Mouse (Mus musculus): ENCODE measurements around the gene Rtl3. TPM values are rescaled to one million over a fixed set of nuclear protein-coding genes. Genes with fewer than 3 reads are reported as not detected.
A peak's percentile ranks its signal among the peaks of the same experiment; 100 is the strongest.

Gene Rtl3
- polyA plus RNA-seq (2015; fragmentation: Nextera tagmentation; extraction: Ambion mirVana): 70.1 and 78.5 TPM in 2 replicates

DNA sequence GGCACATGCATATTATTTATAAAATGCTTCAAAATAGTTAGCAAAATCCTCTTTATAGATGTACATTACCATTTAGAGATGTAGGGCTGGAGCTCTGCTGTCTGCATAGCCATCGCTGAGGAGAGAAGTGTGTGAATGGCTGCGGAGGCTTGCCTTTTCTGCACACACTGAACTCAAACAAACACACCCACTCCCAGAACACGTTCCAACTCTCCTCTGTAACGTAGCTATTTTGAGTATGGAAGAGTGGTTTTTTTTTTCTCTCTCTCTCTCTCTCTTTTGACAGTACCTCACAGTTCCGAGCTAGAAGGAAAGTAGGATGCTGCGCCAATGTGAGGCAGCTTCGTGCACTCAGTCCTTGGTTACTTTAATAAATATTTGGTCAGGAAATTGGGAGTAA lies at the start of gene Rtl3:
Gene Rtl3 (minus strand): TSS at position 236 of the 400 bp plus-strand sequence.
- peak within 1 kb of the TSS; percentile 28 for H3K4me3 ChIP-seq
- no peaks in the 10 kb centered on the region for H3K27me3 ChIP-seq
- peak within 1 kb of the TSS; percentile 46 for H3K4me2 ChIP-seq (replicated peaks)
- 0 out of 2 replicates have a peak, but pooled peaks cover 11% of the 10 kb centered on the region for H3K36me3 ChIP-seq
- H3K27ac ChIP-seq: peak within 1 kb of the TSS; percentile 70
- peak within 1 kb of the TSS; percentile 19; the same call in 1 of the 2 replicates for H3K9ac ChIP-seq
- H3K4me1 ChIP-seq: peaks cover 5% of the 10 kb centered on the region; the same call in 1 of the 2 replicates
- peak; percentile 66; the same call in 1 of the 2 replicates for ATAC-seq (ENCODE audit: low FRiP score, low read depth)
- peaks cover 11% of the 10 kb centered on the region; the same call in 1 of the 2 replicates for H3K9me3 ChIP-seq
- WGBS: 51% methylated on average over 7 of the region's 7 CpGs

DNA sequence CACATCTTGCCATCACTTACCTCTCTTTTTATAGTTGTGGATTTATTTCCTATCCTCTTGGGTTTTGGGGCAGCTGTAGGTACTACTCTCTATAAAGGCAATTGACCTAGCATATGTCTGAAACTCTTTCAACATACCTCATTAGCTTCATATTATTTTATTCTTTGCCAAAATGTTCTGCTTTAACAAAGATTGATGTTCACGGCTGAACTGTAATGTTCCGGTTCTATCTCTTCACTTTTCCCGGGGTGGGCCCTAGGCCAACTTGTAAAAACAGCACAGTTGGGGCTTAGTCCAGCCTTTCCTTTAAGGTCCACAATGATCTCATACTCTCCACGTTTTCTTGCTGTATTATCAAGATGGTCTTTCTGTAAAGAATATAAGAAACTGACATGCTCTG lies 31.9 kb upstream of the Rtl3 start:
- Histone ChIP-seq H3K27me3 (no peaks in the 10 kb centered on the region), H3K4me1 (0 out of 2 replicates have a peak, but pooled peaks cover 9% of the 10 kb centered on the region), H3K27ac (peak overlapping the region; percentile 44; the same call in 1 of the 2 replicates), H3K4me2 (replicated peaks) (no peak overlapping the region), H3K9ac (no peak overlapping the region), H3K4me3 (no peak overlapping the region), H3K36me3 (no peaks in the 10 kb centered on the region), H3K9me3 (no peaks in the 10 kb centered on the region)
- peak; percentile 88 for ATAC-seq (ENCODE audit: low FRiP score, low read depth)
- WGBS: 41% methylated on average over 4 of the region's 4 CpGs

DNA sequence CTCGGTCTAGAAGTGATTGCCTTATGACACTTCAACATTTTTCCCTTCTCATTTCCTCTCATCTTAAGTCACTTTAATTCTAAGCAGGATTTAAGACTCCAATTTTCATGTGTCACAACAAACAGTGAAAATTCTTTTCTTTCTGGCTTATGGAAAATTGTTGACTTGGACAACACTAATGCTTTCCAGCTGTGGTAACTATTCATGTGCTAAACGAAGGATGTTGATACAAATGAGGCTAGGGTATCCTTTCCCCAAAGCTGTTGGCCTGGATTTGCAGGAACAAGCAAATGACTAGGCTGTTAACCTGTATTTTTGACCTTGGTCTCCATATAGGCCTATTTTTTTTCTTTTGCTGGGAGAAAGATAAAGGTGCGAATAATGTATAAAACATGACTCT lies 31.4 kb upstream of the Rtl3 start:
- H3K4me3 ChIP-seq: no peak overlapping the region
- H3K4me2 ChIP-seq (replicated peaks): no peak overlapping the region
- 0 out of 2 replicates have a peak, but pooled peaks cover 9% of the 10 kb centered on the region for H3K4me1 ChIP-seq
- no peaks in the 10 kb centered on the region for H3K9me3 ChIP-seq
- ATAC-seq (ENCODE audit: low FRiP score, low read depth): peak; percentile 78; the same call in 1 of the 2 replicates
- 32% methylated on average over 3 of the region's 3 CpGs for WGBS
- H3K27me3 ChIP-seq: no peaks in the 10 kb centered on the region
- no peaks in the 10 kb centered on the region for H3K36me3 ChIP-seq
- no peak overlapping the region for H3K9ac ChIP-seq
- no peak overlapping the region; the same call in 1 of the 2 replicates for H3K27ac ChIP-seq

DNA sequence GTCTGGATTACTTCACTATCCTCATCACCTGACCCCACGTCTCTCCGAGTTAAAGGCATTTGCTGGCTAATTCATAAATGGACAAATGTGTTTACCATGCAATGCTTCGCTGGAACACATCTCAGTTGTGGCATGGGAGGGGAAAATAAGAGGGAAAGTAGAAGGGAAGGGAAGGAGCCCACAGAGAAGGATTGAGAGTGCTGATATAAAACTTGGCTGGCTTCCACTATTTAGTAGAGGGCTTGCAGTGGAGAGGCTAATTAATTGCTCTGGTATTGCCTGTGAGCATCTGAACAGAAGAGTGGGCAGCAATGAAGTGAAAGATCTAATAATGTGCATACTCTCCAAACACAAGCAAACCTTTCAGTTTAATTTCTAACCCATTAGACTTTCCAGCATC lies 31.0 kb upstream of the Rtl3 start:
- H3K27me3 ChIP-seq: no peaks in the 10 kb centered on the region
- no peak overlapping the region for H3K9ac ChIP-seq
- 36% methylated on average over 3 of the region's 3 CpGs for WGBS
- H3K9me3 ChIP-seq: no peaks in the 10 kb centered on the region
- no peak overlapping the region; the same call in 1 of the 2 replicates for H3K27ac ChIP-seq
- H3K36me3 ChIP-seq: no peaks in the 10 kb centered on the region
- no peak overlapping the region for H3K4me2 ChIP-seq (replicated peaks)
- no peak for ATAC-seq (ENCODE audit: low FRiP score, low read depth)
- H3K4me3 ChIP-seq: no peak overlapping the region
- H3K4me1 ChIP-seq: 0 out of 2 replicates have a peak, but pooled peaks cover 9% of the 10 kb centered on the region

- Histone ChIP-seq H3K36me3 (no peaks in the 10 kb centered on the region), H3K27ac (no peak overlapping the region), H3K4me3 (no peak overlapping the region), H3K9me3 (no peaks in the 10 kb centered on the region), H3K4me1 (no peaks in the 10 kb centered on the region), H3K9ac (no peak overlapping the region), H3K4me2 (replicated peaks) (no peak overlapping the region), H3K27me3 (no peaks in the 10 kb centered on the region)
- 81% methylated on average over 3 of the region's 3 CpGs for WGBS
- no peak for ATAC-seq (ENCODE audit: low FRiP score, low read depth)
Measured at GRCm38 (mm10) chrX:106853523-106854300, 13.3 kb upstream of the Rtl3 start.

GRCm38 (mm10) chrX:106839591-106839990 lies 853 bp downstream of the Rtl3 start:
- 46% methylated on average over 5 of the region's 5 CpGs for WGBS
- H3K4me1 ChIP-seq: peaks cover 5% of the 10 kb centered on the region; the same call in 1 of the 2 replicates
- H3K27me3 ChIP-seq: no peaks in the 10 kb centered on the region
- peak overlapping the region; percentile 28 for H3K4me3 ChIP-seq
- H3K9me3 ChIP-seq: peaks cover 11% of the 10 kb centered on the region; the same call in 1 of the 2 replicates
- H3K4me2 ChIP-seq (replicated peaks): peak overlapping the region; percentile 46
- peak overlapping the region; percentile 70 for H3K27ac ChIP-seq
- H3K36me3 ChIP-seq: 0 out of 2 replicates have a peak, but pooled peaks cover 11% of the 10 kb centered on the region
- ATAC-seq (ENCODE audit: low FRiP score, low read depth): peak; percentile 54; the same call in 1 of the 2 replicates
- peak overlapping the region; percentile 19 for H3K9ac ChIP-seq

- ATAC-seq (ENCODE audit: low FRiP score, low read depth): peak; percentile 19; the same call in 1 of the 2 replicates
- Histone ChIP-seq H3K4me2 (replicated peaks) (no peak overlapping the region), H3K36me3 (no peaks in the 10 kb centered on the region), H3K27ac (no peak overlapping the region), H3K4me3 (no peak overlapping the region), H3K4me1 (no peaks in the 10 kb centered on the region), H3K9ac (no peak overlapping the region), H3K9me3 (no peaks in the 10 kb centered on the region), H3K27me3 (no peaks in the 10 kb centered on the region)
- WGBS: 63% methylated on average over 1 of the region's 1 CpGs
Measured at GRCm38 (mm10) chrX:106830494-106830893, 9.9 kb downstream of the Rtl3 start.

- 46% methylated on average over 7 of the region's 7 CpGs for WGBS
- Histone ChIP-seq H3K9ac (no peak overlapping the region), H3K27ac (no peak overlapping the region), H3K4me1 (no peaks in the 10 kb centered on the region), H3K9me3 (no peaks in the 10 kb centered on the region), H3K4me3 (no peak overlapping the region), H3K27me3 (no peaks in the 10 kb centered on the region), H3K4me2 (replicated peaks) (no peak overlapping the region), H3K36me3 (no peaks in the 10 kb centered on the region)
- peak; percentile 80 for ATAC-seq (ENCODE audit: low FRiP score, low read depth)
Measured at GRCm38 (mm10) chrX:106809560-106810226, 30.8 kb downstream of the Rtl3 start.

GRCm38 (mm10) chrX:106804387-106804786 lies 36.1 kb downstream of the Rtl3 start:
- Histone ChIP-seq H3K27ac (no peak overlapping the region), H3K4me2 (replicated peaks) (no peak overlapping the region), H3K4me1 (no peaks in the 10 kb centered on the region), H3K4me3 (no peak overlapping the region), H3K27me3 (no peaks in the 10 kb centered on the region), H3K9ac (no peak overlapping the region), H3K36me3 (no peaks in the 10 kb centered on the region), H3K9me3 (no peaks in the 10 kb centered on the region)
- WGBS: 76% methylated on average over 2 of the region's 2 CpGs
- ATAC-seq (ENCODE audit: low FRiP score, low read depth): no peak

DNA sequence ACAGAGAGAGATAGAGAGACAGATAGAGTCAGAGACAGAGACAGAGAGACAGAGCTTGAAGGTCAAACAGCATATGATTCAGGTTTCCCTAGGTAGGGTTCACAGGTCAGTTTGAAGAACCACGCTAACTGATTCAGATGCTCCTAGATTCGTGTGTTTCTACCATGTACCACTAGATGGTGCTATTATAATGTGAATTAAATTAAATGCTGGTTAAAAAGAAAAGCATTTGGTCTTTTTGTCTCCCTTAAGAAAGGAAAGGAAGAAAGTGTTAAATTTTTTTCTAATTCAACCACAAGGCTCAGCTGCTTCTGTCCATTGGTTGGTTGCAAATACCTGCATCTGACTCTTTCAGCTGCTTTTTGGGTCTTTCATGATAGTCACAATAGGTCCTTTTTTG lies 45.8 kb downstream of the Rtl3 start:
- H3K9ac ChIP-seq: no peak overlapping the region
- no peak for ATAC-seq (ENCODE audit: low FRiP score, low read depth)

More for the DNA sequence above, 45.8 kb downstream of the Rtl3 start:
- Histone ChIP-seq H3K27me3 (no peaks in the 10 kb centered on the region), H3K36me3 (no peaks in the 10 kb centered on the region), H3K4me1 (no peaks in the 10 kb centered on the region), H3K4me3 (no peak overlapping the region), H3K4me2 (replicated peaks) (no peak overlapping the region), H3K27ac (no peak overlapping the region), H3K9me3 (no peaks in the 10 kb centered on the region)
- WGBS: 5% methylated on average over 2 of the region's 2 CpGs

Measured in limb, embryonic 13.5 days (tissue).